Mouse (Mus musculus): ENCODE measurements at regions not wholly inside any gene's neighbourhood (a gene's known extent, or its start where the extent isn't known, plus 50 kb on each side); places are given as distances from the start of the nearest gene placed in this dataset.

GRCm38 (mm10) chr15:61395296-61395826 is 472.5 kb upstream of the A1bg start:
- 29% methylated on average over 8 of the region's 8 CpGs for WGBS
- Histone ChIP-seq H3K4me1 (replicated peaks; ENCODE audit: control insufficient read depth, insufficient read depth, low read length) (peaks cover 5% of the 10 kb centered on the region; the same call in 1 of the 2 replicates), H3K4me3 (ENCODE audit: low read depth, low read length) (no peak overlapping the region), H3K4me2 (ENCODE audit: low read length) (no peak overlapping the region), H3K36me3 (ENCODE audit: control insufficient read depth, insufficient read depth, low read length) (no peaks in the 10 kb centered on the region), H3K27me3 (replicated peaks; ENCODE audit: control insufficient read depth, insufficient read depth, low read length) (no peaks in the 10 kb centered on the region), H3K9ac (ENCODE audit: low read length) (no peak overlapping the region), H3K9me3 (ENCODE audit: control insufficient read depth, low read length) (no peaks in the 10 kb centered on the region), H3K27ac (ENCODE audit: low read depth) (no peak overlapping the region)
- ATAC-seq (replicated peaks; ENCODE audit: low FRiP score, low TSS enrichment, low read depth) (no peak), DNase-seq (ENCODE audit: low spot score) (no peak)

GRCm38 (mm10) chr15:61380666-61381065 is 457.9 kb upstream of the A1bg start:
- no peak overlapping the region for H3K27ac ChIP-seq (ENCODE audit: low read depth)
- H3K4me1 ChIP-seq (replicated peaks; ENCODE audit: control insufficient read depth, insufficient read depth, low read length), result no peaks in the 10 kb centered on the region
- no peak for DNase-seq (ENCODE audit: low spot score)

GRCm38 (mm10) chr15:61366276-61366675 is 443.5 kb upstream of the A1bg start:
- 65% methylated on average over 3 of the region's 3 CpGs for WGBS
- no peak overlapping the region for H3K27ac ChIP-seq (ENCODE audit: low read depth)
- H3K9me3 ChIP-seq (ENCODE audit: control insufficient read depth, low read length), result no peaks in the 10 kb centered on the region
- H3K4me2 ChIP-seq (ENCODE audit: low read length), result no peak overlapping the region
- no peak for ATAC-seq (replicated peaks; ENCODE audit: low FRiP score, low TSS enrichment, low read depth)
- H3K4me3 ChIP-seq (ENCODE audit: low read depth, low read length), result no peak overlapping the region
- DNase-seq (ENCODE audit: low spot score), result no peak
- H3K27me3 ChIP-seq (replicated peaks; ENCODE audit: control insufficient read depth, insufficient read depth, low read length), result no peaks in the 10 kb centered on the region
- no peaks in the 10 kb centered on the region for H3K4me1 ChIP-seq (replicated peaks; ENCODE audit: control insufficient read depth, insufficient read depth, low read length)
- H3K36me3 ChIP-seq (ENCODE audit: control insufficient read depth, insufficient read depth, low read length), result no peaks in the 10 kb centered on the region
- H3K9ac ChIP-seq (ENCODE audit: low read length), result no peak overlapping the region

More at GRCm38 (mm10) chr15:61380666-61381065, 457.9 kb upstream of the A1bg start:
- ATAC-seq (replicated peaks; ENCODE audit: low FRiP score, low TSS enrichment, low read depth), result no peak
- Histone ChIP-seq H3K36me3 (ENCODE audit: control insufficient read depth, insufficient read depth, low read length) (no peaks in the 10 kb centered on the region), H3K9me3 (ENCODE audit: control insufficient read depth, low read length) (no peaks in the 10 kb centered on the region), H3K9ac (ENCODE audit: low read length) (no peak overlapping the region), H3K4me2 (ENCODE audit: low read length) (no peak overlapping the region), H3K27me3 (replicated peaks; ENCODE audit: control insufficient read depth, insufficient read depth, low read length) (no peaks in the 10 kb centered on the region), H3K4me3 (ENCODE audit: low read depth, low read length) (no peak overlapping the region)
- WGBS, result 72% methylated on average over 3 of the region's 3 CpGs

GRCm38 (mm10) chr15:61365511-61365910 is 442.7 kb upstream of the A1bg start:
- ATAC-seq (replicated peaks; ENCODE audit: low FRiP score, low TSS enrichment, low read depth), result no peak
- DNase-seq (ENCODE audit: low spot score), result no peak
- H3K4me3 ChIP-seq (ENCODE audit: low read depth, low read length), result no peak overlapping the region
- 88% methylated on average over 5 of the region's 5 CpGs for whole genome bisulfite sequencing
- no peak overlapping the region for H3K27ac ChIP-seq (ENCODE audit: low read depth)
- no peaks in the 10 kb centered on the region for H3K27me3 ChIP-seq (replicated peaks; ENCODE audit: control insufficient read depth, insufficient read depth, low read length)
- no peak overlapping the region for H3K9ac ChIP-seq (ENCODE audit: low read length)
- H3K36me3 ChIP-seq (ENCODE audit: control insufficient read depth, insufficient read depth, low read length), result no peaks in the 10 kb centered on the region
- H3K9me3 ChIP-seq (ENCODE audit: control insufficient read depth, low read length), result no peaks in the 10 kb centered on the region
- no peaks in the 10 kb centered on the region for H3K4me1 ChIP-seq (replicated peaks; ENCODE audit: control insufficient read depth, insufficient read depth, low read length)
- H3K4me2 ChIP-seq (ENCODE audit: low read length), result no peak overlapping the region

GRCm38 (mm10) chr15:61364461-61364860 is 441.6 kb upstream of the A1bg start:
- Histone ChIP-seq H3K36me3 (ENCODE audit: control insufficient read depth, insufficient read depth, low read length) (no peaks in the 10 kb centered on the region), H3K9ac (ENCODE audit: low read length) (no peak overlapping the region), H3K4me3 (ENCODE audit: low read depth, low read length) (no peak overlapping the region), H3K27ac (ENCODE audit: low read depth) (no peak overlapping the region), H3K4me2 (ENCODE audit: low read length) (no peak overlapping the region), H3K9me3 (ENCODE audit: control insufficient read depth, low read length) (no peaks in the 10 kb centered on the region), H3K27me3 (replicated peaks; ENCODE audit: control insufficient read depth, insufficient read depth, low read length) (no peaks in the 10 kb centered on the region), H3K4me1 (replicated peaks; ENCODE audit: control insufficient read depth, insufficient read depth, low read length) (no peaks in the 10 kb centered on the region)
- ATAC-seq (replicated peaks; ENCODE audit: low FRiP score, low TSS enrichment, low read depth) (no peak), DNase-seq (ENCODE audit: low spot score) (no peak)
- WGBS, result 87% methylated on average over 2 of the region's 2 CpGs

- Histone ChIP-seq H3K9me3 (ENCODE audit: control insufficient read depth, low read length) (no peaks in the 10 kb centered on the region), H3K27ac (ENCODE audit: low read depth) (no peak overlapping the region), H3K9ac (ENCODE audit: low read length) (no peak overlapping the region), H3K4me2 (ENCODE audit: low read length) (no peak overlapping the region), H3K4me3 (ENCODE audit: low read depth, low read length) (no peak overlapping the region), H3K4me1 (replicated peaks; ENCODE audit: control insufficient read depth, insufficient read depth, low read length) (no peaks in the 10 kb centered on the region), H3K36me3 (ENCODE audit: control insufficient read depth, insufficient read depth, low read length) (no peaks in the 10 kb centered on the region), H3K27me3 (replicated peaks; ENCODE audit: control insufficient read depth, insufficient read depth, low read length) (no peaks in the 10 kb centered on the region)
- WGBS, result 85% methylated on average over 3 of the region's 3 CpGs
- ATAC-seq (replicated peaks; ENCODE audit: low FRiP score, low TSS enrichment, low read depth) (no peak), DNase-seq (ENCODE audit: low spot score) (no peak)
Observed at GRCm38 (mm10) chr15:61361254-61361653, 438.4 kb upstream of the A1bg start.

- no peaks in the 10 kb centered on the region for H3K9me3 ChIP-seq (ENCODE audit: control insufficient read depth, low read length)
- peaks cover 7% of the 10 kb centered on the region; the same call in 1 of the 2 replicates for H3K4me1 ChIP-seq (replicated peaks; ENCODE audit: control insufficient read depth, insufficient read depth, low read length)
- H3K27ac ChIP-seq (ENCODE audit: low read depth), result no peak overlapping the region
- no peak overlapping the region for H3K4me3 ChIP-seq (ENCODE audit: low read depth, low read length)
- H3K9ac ChIP-seq (ENCODE audit: low read length), result no peak overlapping the region
- H3K27me3 ChIP-seq (replicated peaks; ENCODE audit: control insufficient read depth, insufficient read depth, low read length), result no peaks in the 10 kb centered on the region
- H3K4me2 ChIP-seq (ENCODE audit: low read length), result no peak overlapping the region
- ATAC-seq (replicated peaks; ENCODE audit: low FRiP score, low TSS enrichment, low read depth) (no peak), DNase-seq (ENCODE audit: low spot score) (no peak)
- H3K36me3 ChIP-seq (ENCODE audit: control insufficient read depth, insufficient read depth, low read length), result no peaks in the 10 kb centered on the region
Observed at GRCm38 (mm10) chr15:61355344-61355743, 432.5 kb upstream of the A1bg start.

GRCm38 (mm10) chr15:61351729-61352342 is 429.0 kb upstream of the A1bg start:
- DNase-seq (ENCODE audit: low spot score) (peak; percentile 54), ATAC-seq (replicated peaks; ENCODE audit: low FRiP score, low TSS enrichment, low read depth) (peak; percentile 83)
- Histone ChIP-seq H3K27me3 (replicated peaks; ENCODE audit: control insufficient read depth, insufficient read depth, low read length) (no peaks in the 10 kb centered on the region), H3K9me3 (ENCODE audit: control insufficient read depth, low read length) (0 out of 2 replicates have a peak, but pooled peaks cover 4% of the 10 kb centered on the region), H3K36me3 (ENCODE audit: control insufficient read depth, insufficient read depth, low read length) (no peaks in the 10 kb centered on the region), H3K4me1 (replicated peaks; ENCODE audit: control insufficient read depth, insufficient read depth, low read length) (peaks cover 7% of the 10 kb centered on the region; the same call in 1 of the 2 replicates), H3K4me2 (ENCODE audit: low read length) (no peak overlapping the region), H3K4me3 (ENCODE audit: low read depth, low read length) (no peak overlapping the region), H3K27ac (ENCODE audit: low read depth) (peak overlapping the region; percentile 54), H3K9ac (ENCODE audit: low read length) (no peak overlapping the region)
- 24% methylated on average over 5 of the region's 5 CpGs for WGBS

GRCm38 (mm10) chr15:61345101-61345500 is 422.3 kb upstream of the A1bg start:
- H3K27ac ChIP-seq (ENCODE audit: low read depth), result no peak overlapping the region
- H3K36me3 ChIP-seq (ENCODE audit: control insufficient read depth, insufficient read depth, low read length), result no peaks in the 10 kb centered on the region
- 0 out of 2 replicates have a peak, but pooled peaks cover 4% of the 10 kb centered on the region for H3K9me3 ChIP-seq (ENCODE audit: control insufficient read depth, low read length)
- H3K9ac ChIP-seq (ENCODE audit: low read length), result no peak overlapping the region
- 74% methylated on average over 4 of the region's 4 CpGs for WGBS
- ATAC-seq (replicated peaks; ENCODE audit: low FRiP score, low TSS enrichment, low read depth) (no peak), DNase-seq (ENCODE audit: low spot score) (no peak)
- H3K4me3 ChIP-seq (ENCODE audit: low read depth, low read length), result no peak overlapping the region
- no peaks in the 10 kb centered on the region for H3K4me1 ChIP-seq (replicated peaks; ENCODE audit: control insufficient read depth, insufficient read depth, low read length)
- no peak overlapping the region for H3K4me2 ChIP-seq (ENCODE audit: low read length)
- no peaks in the 10 kb centered on the region for H3K27me3 ChIP-seq (replicated peaks; ENCODE audit: control insufficient read depth, insufficient read depth, low read length)

All from intestine, embryonic 14.5 days (tissue).